Comparison of ENCODE assay signal across 7 mouse cellular contexts in genomic region chr4:120405806-120406638, GRCm38 (mm10). TPM values are rescaled to one million over a fixed set of nuclear protein-coding genes. Genes with fewer than 3 reads are reported as not detected.
DNase-seq lines count a peak whose midpoint lies in the region; ATAC-seq lines count a peak whose summit lies in the region.

No protein-coding gene starts in this region.

- peaks cover 14% of the 10 kb centered on the region for H3K4me1 ChIP-seq in hindbrain, embryonic 12.5 days

- H3K4me3 ChIP-seq in hindbrain, embryonic 12.5 days, result peak overlapping the region; percentile 97

- H3K27ac ChIP-seq in hindbrain, embryonic 12.5 days, result peak overlapping the region; percentile 95

- H3K4me2 ChIP-seq in hindbrain, embryonic 12.5 days (replicated peaks), result peak overlapping the region; percentile 65

- H3K9me3 ChIP-seq in hindbrain, embryonic 12.5 days (replicated peaks), result no peaks in the 10 kb centered on the region

- no peaks in the 10 kb centered on the region for H3K36me3 ChIP-seq in hindbrain, embryonic 12.5 days

- WGBS in hindbrain, embryonic 12.5 days, result 4% methylated on average over 25 of the region's 25 CpGs

- ATAC-seq in hindbrain, embryonic 12.5 days (ENCODE audit: low FRiP score), result 0 out of 2 replicates have a peak, but pooled peaks have one; percentile 7
- ATAC-seq in megakaryocyte progenitor cell, adult 5-6 weeks (replicated peaks; ENCODE audit: poor library complexity), result peak; percentile 42

- H3K9ac ChIP-seq in hindbrain, embryonic 12.5 days, result peak overlapping the region; percentile 99

- peak; percentile 2 for DNase-seq in thymus, postnatal 25 days
- no peak for DNase-seq in thymus, postnatal 10 days (ENCODE audit: low spot score in 2 of 2)
- DNase-seq in embryo, embryonic 9.5 days (ENCODE audit: extremely low spot score), result peak; percentile 25
- DNase-seq in cerebellum, adult 9-11 months, result no peak
- DNase-seq in ovary, postnatal 36 days (ENCODE audit: low spot score), result no peak

- H3K27me3 ChIP-seq in hindbrain, embryonic 12.5 days, result no peaks in the 10 kb centered on the region

RNA-seq across cellular contexts. Expression of gene Scmh1, which starts 0.9 kb away (rescaled TPM):
- 78.3 and 79.0 TPM in 2 replicates for polyA plus RNA-seq in hindbrain, embryonic 12.5 days (2016; fragmentation: Nextera tagmentation; extraction: Ambion mirVana)
- 50.5 and 60.6 TPM in 2 replicates for total RNA-seq in megakaryocyte progenitor cell, adult 5-6 weeks (2015)
- 11.6 and 16.0 TPM in 2 replicates for total RNA-seq in megakaryocyte progenitor cell, adult 5-6 weeks (2017)

Comparison
In these comparisons a context has a peak if more than half of its experiments do, and no peak if none do; other contexts are left out.
1. DNase-seq: peak in thymus, postnatal 25 days (single experiment) and embryo, embryonic 9.5 days (single experiment); none in thymus, postnatal 10 days (0 of 2), cerebellum, adult 9-11 months (single experiment) and ovary, postnatal 36 days (single experiment).